Mouse (Mus musculus) kidney, adult 9 months (tissue): Measurements from ENCODE around the gene Polrmt.

Source experiments
- DNase-seq: peaks from one replicate; pipeline ENCODE4 v3.0.0; 2022

Gene Polrmt

DNA sequence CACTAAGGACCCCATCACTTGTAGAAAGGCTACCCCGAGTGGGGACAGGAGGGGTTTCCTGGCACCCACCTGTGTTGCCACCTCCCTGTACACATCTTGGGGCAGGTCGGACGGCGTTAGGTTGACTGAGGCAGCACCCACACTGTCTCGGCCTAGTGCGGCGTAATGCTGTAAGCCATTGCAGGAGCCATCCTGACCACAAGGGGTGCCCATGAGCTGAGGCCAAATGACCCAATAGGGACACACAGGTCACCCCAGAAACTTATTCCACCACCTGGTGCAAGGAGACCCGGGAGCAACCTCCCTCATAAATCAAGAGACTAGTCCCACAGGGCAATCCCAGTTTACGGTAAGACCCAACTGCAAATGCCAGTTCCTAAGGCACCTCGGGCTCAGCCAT is 8.1 kb downstream of the Polrmt start:
- DNase-seq: peak; percentile 45

DNA sequence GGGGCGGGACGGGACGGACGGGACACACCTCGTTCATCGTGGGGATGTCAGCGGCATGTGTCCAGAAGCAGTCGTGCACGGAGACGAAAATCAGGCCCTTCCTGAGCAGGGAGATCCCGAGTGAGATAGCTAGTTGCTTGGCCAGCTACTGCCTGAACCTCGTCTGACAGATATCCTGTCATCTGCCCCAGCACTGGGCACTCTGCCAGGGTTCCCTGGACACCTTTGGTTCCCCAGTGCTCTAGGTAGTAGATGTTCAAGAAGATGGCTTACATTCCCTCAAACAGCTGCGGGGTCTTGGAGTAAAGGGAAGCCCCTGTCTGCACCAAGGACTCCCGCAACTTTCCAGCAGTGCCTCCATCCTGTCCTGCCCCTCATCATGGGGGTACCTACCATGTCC is 9.7 kb downstream of the Polrmt start:
- no peak for DNase-seq

DNA sequence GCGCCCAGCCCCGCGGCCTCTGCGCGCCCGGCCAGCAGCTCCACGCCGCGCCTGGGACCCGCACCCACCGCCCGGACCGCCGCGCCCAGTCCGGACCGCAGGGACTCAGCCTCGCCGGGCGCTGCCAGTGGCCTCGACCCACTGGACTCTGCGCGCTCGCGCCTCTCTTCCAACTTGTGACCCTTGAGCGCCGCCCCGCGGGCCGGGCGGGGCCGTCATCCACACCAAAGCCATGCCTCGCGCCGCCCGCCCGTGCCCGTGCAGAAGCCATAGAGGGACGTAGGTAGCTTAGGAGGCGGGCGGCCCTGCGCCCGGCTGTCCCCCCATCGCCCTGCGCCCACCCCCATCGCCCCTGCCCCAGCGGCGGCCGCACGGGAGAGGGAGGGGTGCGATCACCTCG is 11.0 kb downstream of the Polrmt start:
- DNase-seq: no peak

DNA sequence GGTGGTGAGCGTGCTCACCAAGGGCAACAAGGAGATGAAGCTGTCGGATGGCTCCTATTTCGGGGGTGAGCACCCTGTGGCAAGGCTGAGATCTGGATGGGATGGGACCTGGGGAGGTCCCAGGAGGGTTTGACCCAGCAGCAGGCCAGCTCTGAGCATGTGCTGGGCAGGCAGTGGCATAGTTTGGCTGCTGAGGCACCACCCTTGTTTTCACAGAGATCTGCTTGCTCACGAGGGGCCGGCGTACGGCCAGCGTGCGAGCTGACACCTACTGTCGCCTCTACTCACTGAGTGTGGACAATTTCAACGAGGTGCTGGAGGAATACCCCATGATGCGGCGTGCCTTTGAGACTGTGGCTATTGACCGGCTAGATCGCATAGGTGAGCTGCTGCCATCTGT is 12.5 kb downstream of the Polrmt start:
- no peak for DNase-seq

DNA sequence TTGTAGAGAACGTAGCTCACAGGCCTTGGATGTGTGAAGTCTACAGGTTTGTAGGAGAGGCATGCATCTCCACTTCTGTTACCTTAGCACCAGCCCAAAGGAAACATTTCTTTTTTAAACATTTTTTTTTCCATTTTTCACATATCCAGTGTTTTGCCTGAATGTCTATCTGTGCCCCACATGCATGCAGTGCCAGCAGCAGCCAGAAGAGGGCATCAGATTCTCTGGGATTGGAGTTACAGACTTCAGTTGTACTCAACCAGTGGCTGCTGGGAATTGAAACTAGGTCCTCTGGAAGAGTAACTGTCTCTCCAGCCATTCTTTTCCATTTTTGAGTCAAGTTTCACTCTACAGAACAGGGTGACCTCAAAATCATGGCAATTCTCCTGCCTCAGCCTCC is 13.9 kb downstream of the Polrmt start:
- DNase-seq: peak; percentile 44

DNA sequence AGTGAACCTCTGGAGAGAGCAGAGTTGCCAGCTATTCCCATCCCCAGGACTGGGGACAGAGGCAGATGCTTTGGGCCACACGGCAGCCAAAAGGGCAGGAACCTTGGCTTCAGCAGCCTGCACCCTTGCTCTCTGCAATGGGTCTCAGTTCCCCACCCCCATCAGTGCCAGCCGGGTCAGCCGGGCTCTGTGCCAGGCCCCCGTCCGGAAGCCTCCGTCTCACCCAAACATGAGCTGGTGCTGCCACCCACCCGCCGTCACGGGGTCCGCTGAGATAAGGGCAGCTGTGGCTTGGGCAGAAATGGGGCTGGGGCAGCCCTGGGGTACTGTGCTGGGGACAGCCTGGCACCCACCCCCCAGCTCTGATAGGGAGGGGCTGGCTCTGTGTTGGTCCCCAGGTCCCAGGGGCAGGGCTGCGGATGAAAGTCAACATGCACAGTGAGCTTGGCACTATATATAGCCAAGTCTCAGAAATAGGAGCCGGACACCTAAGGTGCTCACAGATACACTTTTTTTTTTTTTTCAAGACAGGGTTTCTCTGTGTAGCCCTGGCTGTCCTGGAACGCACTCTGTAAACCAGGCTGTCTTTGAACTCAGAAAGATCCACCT is 16.9 kb downstream of the Polrmt start:
- no peak for DNase-seq

DNA sequence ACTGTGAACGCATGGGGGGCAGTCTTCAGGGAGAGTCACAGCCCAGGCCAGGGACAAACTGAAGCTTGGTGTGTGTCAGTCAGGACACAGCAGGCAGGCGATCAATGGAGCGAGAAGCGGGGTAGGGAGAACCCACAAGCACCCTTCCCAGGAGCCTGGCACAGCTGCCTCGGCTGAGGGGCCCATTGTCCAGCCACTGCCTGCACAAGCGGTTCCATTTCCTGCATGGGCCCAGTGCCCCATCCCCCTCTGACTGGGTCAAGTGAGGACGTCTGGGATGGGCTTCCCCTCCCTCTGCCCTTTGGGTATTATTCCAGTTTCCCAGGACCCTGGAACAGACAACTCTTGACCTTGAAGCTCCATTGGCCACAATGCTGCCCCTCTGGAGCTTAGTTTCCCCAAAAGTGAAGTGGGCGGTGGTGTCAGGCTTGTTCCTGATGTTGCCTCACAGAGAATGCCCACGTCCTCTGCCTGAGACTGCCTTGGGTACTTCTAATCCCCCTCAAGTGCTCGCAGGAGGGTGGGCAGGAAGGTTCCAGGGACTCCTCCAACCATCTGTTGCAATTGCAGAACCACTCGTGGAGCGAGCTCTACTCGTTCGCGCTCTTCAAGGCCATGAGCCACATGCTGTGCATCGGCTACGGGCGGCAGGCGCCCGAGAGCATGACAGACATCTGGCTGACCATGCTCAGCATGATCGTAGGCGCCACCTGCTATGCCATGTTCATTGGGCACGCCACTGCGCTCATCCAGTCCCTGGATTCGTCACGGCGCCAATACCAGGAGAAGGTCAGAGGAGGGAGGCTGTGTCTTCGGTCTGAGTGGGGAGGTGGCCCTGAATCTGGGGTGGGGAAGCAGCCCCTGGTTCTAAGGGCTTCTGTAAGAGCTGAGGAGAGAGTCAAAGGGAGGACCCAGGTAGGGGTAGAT is 17.8 kb downstream of the Polrmt start:
- DNase-seq: no peak

DNA sequence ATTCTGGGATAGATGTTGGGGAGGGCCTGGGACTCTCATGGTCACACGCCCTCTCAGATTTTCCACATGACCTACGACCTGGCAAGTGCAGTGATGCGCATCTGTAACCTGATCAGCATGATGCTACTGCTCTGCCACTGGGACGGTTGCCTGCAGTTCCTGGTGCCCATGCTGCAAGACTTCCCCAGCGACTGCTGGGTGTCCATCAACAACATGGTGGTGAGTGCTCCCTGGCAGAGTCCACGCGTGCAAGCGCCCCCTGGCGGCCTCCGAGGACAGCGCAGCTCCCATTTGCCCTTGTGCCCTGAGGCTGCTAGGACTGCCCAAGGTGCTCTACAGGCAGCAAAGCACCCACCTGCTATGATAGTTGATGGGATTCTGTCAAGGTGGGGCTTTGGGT is 20.3 kb downstream of the Polrmt start:
- DNase-seq: peak; percentile 71

DNA sequence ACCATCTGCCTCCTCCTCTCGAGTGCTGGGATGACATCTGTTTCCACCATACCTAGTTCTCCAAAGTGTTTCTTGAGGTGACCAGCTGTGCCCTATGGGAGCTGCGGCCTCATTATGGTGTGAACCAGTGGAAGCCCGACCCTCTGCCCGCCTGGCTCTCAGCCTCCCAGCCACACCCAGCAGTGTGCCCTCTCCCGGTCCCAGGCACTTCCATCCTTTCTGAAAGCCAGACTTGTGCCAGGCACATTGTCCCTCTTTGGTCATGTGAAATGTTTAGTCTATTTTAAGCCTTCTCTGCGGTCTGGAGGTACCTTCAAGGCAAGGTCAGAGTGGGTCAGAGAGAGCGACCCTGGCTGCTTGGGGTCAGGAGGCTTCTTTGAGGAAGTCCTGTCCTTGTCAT is 22.7 kb downstream of the Polrmt start:
- no peak for DNase-seq

DNA sequence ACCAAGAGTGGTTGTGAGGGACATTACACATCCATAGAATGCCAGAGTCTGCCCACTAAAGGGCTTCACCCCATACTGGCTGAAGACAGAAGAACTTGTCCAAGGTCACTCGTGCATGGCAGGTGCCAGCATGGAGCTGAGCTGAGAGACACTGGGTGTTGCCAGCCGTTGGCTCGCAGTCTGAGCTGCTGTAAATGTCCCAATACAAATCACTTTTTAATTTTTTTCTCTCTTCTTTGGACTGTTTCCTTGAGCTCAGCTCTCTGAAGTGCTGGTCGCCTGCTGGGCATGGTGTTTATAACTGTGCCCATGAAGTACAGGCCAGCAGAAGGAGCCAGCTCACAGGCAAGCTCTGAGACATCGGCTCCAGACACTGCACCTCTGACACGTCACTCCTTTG is 23.3 kb downstream of the Polrmt start:
- no peak for DNase-seq

DNA sequence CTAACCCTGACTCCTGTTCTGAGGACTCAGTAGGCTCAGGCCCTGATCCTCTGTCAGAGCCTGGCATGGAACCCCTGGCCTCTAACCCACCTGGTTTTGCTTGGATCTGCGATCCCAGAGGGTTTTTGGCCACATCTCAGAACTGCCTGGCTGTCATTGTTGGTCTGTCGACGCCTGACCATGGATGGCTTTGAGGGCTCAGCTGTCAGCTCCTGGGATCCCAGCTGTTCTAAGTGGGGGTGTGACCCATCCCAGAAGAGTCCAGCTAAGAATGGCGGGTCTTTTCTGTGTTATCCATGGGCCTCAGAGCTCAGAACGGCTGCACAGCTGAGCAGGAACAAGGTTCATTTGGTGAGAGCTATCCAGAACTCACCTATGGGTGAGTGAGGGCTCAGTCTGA is 25.3 kb downstream of the Polrmt start:
- DNase-seq: no peak

DNA sequence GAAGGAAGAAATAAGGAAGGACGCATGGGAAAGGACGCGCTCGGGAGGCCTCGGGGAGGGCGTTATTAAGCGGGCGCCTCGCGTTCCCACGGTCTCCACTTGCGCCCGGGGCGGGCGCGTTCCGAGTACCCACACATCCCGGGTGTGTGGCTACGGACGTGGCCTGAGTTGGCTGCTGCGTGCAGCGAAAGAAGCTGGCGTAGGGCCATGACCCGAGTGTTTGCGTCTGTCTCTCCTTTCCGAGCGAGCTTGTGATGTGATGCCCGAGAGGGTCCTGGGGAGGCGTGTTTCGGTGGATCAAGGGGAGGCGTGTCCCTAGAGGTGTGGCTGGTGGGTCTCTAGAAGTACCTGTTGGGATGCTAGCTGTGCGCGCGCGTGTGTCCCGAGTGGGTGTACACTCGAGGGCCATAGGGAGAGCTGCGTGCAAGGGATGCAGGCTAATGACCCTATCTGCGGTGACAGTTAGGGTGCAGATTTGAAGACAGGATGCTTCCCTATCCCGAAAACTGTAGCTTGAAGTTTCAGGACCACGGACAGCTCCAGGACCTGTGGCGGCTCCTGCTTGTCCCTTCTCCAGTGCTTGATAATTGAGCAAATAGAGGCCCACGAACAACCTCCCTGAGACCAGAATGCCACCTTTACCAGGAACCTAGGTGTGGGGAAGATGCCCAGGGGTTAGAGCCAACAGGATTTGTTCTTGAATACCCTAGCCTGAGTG is 28.6 kb downstream of the Polrmt start:
- peak; percentile 75 for DNase-seq

DNA sequence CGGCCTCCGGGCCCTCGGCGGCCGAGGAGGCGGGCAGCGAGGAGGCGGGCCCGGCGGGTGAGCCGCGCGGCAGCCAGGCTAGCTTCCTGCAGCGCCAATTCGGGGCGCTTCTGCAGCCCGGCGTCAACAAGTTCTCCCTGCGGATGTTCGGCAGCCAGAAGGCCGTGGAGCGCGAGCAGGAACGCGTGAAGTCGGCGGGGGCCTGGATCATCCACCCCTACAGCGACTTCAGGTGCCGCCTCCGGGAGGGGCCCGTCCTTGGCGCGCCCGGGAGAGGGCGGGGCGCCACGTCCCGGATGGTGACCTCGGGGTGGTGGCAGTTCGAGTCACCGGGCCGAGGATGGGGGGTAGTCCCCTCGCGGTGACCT is 29.4 kb downstream of the Polrmt start:
- DNase-seq: no peak

DNA sequence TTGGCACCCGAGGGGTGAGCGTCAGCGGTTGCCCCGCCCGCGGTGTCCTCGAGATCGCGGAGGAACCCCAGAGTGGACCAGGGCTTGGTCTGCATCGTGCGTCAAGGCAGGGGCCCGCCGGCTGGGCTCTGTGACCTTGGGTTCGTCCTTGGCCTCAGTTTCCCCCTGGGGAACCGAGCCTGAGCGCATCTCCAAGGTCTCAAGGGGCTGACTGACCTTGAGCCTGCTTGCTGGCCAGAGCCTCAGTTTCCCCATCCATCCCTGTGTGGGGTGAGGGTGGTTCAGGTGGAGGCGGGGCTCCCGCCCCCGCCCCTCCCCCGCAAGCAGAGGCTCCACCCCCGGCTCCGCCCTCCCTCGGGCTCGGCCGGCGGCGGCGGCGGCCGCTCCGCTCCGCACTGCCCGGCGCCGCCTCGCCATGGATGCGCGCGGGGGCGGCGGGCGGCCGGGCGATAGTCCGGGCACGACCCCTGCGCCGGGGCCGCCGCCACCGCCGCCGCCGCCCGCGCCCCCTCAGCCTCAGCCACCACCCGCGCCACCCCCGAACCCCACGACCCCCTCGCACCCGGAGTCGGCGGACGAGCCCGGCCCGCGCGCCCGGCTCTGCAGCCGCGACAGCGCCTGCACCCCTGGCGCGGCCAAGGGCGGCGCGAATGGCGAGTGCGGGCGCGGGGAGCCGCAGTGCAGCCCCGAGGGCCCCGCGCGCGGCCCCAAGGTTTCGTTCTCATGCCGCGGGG is 30.0 kb downstream of the Polrmt start, which contains the start of gene Hcn2:
Hcn2 (plus strand) TSS at position 381 of the 734 bp plus-strand sequence.
- no peak for DNase-seq

DNA sequence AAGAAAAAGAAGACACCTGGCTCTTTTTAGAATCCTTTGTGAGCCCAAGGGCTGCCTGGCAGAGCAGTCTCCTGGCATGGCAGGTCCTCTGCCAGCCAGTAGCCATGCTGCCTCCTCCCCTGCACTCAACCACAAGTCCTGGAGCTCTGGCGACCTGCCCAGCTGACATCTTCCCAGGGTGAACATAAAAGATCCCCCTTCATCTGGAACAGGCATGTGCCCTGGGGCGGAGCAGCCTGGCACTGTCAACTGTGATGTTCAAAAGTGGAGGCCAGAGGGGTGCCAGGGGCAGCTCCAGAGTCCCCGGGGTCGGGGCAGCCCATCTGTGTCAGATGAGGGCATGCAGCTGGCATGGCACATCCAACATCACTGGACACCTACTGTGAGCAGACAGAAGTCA is 31.4 kb downstream of the Polrmt start:
- no peak for DNase-seq

DNA sequence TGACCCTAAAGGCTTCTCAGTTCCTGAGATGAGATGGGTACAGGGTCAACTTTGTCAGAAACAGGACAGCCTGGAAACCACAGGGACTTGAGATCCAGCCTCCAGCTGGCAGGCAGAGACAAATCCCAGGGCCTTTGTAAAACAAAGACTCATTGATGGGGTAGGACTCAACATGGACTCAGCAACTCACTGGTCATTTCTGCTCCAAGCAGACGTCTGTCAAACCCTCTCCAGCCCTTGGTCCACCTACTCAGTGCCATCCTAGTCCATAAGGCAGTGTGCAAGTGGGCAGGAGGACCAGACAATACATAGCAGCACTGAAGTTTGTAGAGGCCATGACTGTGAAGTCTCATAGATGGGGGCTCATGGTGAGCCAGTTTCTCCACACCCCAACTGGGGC is 33.2 kb downstream of the Polrmt start:
- DNase-seq: no peak

DNA sequence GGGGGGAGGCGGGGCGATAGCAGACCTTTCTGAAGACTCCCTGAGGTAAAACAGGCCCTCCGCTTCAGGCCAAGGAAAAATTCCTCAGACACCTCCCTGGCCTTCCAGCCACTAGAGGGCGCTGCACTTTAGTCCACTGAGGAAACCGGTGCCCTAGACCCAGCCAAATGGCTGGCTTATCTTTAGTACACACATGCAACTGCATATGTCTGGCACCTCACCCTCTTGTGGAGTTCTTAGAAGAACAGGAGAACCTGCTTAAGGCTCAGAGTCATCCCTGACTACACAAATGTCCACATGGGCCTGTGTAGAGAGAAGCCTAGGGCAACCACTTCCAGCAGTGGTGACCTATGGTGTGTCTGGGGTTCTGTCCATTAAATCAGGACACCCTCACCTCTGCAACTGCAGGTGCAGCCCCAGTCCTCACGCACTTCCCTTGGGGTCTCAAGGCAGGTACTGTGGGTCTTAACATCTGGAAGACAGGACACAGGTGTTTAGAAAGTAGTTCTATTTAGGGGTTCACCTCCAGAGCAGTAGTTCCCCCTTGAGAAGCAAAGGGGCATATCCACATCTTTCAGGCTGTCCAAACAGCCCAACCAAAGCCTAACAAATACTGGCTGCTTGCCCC is 33.8 kb downstream of the Polrmt start:
- peak; percentile 79 for DNase-seq

DNA sequence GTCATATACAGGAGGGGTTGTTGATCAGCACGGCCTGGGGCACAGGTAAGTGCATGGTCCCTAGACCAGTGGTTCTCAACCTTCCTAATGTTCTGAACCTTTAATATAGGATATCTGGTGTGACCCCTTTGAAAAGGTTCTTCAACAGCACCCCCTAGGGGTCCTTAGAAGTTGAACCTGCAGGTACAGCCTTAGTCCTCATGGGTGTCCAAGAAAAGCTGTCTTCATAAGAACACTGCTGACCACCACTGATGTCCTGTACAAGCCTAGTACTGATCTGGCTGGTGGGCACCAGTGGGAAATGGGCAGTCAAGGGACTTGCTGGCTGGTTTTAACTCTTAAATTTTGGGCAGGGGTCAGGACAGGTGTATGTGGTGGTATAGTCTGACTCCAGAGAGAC is 34.4 kb downstream of the Polrmt start:
- DNase-seq: no peak

DNA sequence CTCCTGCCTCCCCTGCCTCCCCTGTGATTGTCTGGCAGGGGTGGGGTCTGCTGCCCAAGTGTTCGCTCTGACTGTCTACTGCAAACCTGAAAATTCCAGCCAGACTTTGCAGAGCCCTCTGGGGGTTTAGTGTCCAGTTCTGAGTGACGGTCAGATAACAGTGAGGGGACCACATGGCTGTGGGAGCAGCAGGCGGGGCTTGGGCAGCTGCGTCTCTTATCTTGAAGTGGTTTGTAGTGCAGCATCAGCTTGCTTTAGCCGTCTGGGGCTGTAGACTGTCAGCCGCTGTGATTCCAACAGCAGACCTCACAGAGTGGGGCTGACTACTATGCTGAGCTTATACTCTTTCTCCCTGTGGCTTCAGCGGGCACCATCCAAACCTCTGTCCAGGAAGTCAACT is 37.1 kb downstream of the Polrmt start:
- no peak for DNase-seq

DNA sequence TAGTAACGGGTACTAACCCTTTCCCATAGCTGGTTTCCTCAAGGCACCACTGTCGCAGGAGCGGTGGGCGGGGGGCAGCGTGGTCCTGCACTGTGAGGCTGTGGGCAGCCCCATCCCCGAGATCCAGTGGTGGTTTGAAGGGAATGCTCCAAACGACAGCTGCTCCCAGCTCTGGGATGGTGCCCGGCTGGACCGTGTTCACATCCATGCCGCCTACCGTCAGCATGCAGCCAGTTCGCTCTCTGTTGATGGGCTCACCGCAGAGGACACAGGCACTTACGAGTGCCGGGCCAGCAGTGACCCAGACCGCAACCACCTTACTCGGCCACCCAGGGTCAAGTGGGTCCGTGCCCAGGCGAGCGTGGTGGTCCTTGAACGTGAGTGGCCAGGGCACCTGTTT is 37.7 kb downstream of the Polrmt start:
- no peak for DNase-seq

DNA sequence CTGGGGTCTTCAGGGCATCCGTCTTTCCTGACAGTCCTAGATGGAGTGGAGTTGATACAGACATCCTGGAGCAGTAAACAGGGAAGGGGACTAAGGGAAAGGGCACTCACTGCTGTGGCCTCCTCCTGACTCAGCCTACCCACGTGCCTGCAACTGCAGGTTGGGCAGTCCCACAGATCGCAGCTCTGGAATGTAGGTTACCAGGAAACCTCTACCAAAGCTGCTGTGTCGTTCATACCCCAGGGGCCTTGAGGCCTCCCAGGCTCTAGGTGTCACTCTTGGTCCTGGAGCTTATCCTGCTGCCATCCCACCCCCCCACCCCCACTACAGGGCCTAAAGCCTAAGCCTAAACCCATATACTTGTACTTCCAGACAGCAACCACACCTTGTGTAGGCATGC is 38.6 kb downstream of the Polrmt start:
- DNase-seq: no peak

DNA sequence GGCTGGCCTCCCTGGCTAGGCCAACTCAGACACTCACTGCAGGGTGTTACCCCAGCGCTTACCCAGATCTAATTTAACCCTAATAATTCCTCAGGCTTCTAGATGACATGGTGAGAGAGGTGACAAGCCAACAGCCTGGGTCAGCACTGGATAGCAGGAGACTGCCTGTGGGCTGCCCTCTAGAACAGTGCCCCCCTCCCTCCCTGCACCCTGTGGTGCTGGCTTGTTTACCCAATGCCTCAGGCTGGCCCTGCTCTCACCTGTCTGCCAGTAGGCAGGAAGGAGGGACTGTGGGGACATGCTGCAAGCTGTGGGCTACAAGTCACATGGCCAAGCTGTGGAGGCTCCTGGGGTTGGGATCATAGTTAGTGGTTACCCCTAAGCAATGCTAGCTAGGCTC is 39.2 kb downstream of the Polrmt start:
- no peak for DNase-seq
